Mouse (Mus musculus) ES-CJ7 (cell line): ENCODE data around the gene Mtfr1l.
"Not testable (repeated sequence)": the region's sequence is repeated elsewhere in the genome, so short reads cannot be mapped to it uniquely, and the experiment has no call there.

ENCODE experiments used
- DNase-seq: peaks from one replicate; pipeline ENCODE4 v3.0.0; 2011; ENCODE audit warnings: low read depth, low spot score

Mtfr1l gene

GRCm38 (mm10) chr4:134516981-134517380 is 18.2 kb downstream of the Mtfr1l start:
- DNase-seq = no peak

- DNase-seq = no peak
These were observed 19.6 kb downstream of the Mtfr1l start for GRCm38 (mm10) chr4:134515614-134516013.

GRCm38 (mm10) chr4:134514309-134514930 is 20.8 kb downstream of the Mtfr1l start:
- no peak for DNase-seq

GRCm38 (mm10) chr4:134512798-134513197 is 22.4 kb downstream of the Mtfr1l start:
- no peak for DNase-seq

GRCm38 (mm10) chr4:134511730-134512129 is 23.5 kb downstream of the Mtfr1l start:
- DNase-seq = no peak

GRCm38 (mm10) chr4:134510845-134511411 is 24.3 kb downstream of the Mtfr1l start, which contains the start of gene Aunip:
Gene Aunip (plus strand): TSS chr4:134510999.
- peak; percentile 88 for DNase-seq

- DNase-seq = no peak
These were observed 24.8 kb downstream of the Mtfr1l start for GRCm38 (mm10) chr4:134510396-134510795.

- no peak for DNase-seq
These were observed 28.5 kb downstream of the Mtfr1l start for GRCm38 (mm10) chr4:134506713-134507112.

GRCm38 (mm10) chr4:134505966-134506594 is 29.1 kb downstream of the Mtfr1l start:
- DNase-seq = no peak

GRCm38 (mm10) chr4:134505303-134505789 is 29.8 kb downstream of the Mtfr1l start:
- no peak for DNase-seq

- DNase-seq = no peak
These were observed 31.4 kb downstream of the Mtfr1l start for GRCm38 (mm10) chr4:134503686-134504357.

- no peak for DNase-seq
These were observed 34.1 kb downstream of the Mtfr1l start for GRCm38 (mm10) chr4:134501095-134501494.

GRCm38 (mm10) chr4:134498983-134499382 is 36.2 kb downstream of the Mtfr1l start:
- DNase-seq = not testable (repeated sequence)

- no peak for DNase-seq
These were observed 37.0 kb downstream of the Mtfr1l start for GRCm38 (mm10) chr4:134497986-134498731.

- no peak for DNase-seq
These were observed 38.0 kb downstream of the Mtfr1l start for GRCm38 (mm10) chr4:134497223-134497622.

GRCm38 (mm10) chr4:134496595-134497210 is 38.5 kb downstream of the Mtfr1l start, which contains the start of gene Paqr7:
Gene Paqr7 (plus strand): TSS chr4:134496697.
- DNase-seq = no peak

- DNase-seq = no peak
These were observed 39.7 kb downstream of the Mtfr1l start for GRCm38 (mm10) chr4:134495546-134495923.

- DNase-seq = no peak
These were observed 40.2 kb downstream of the Mtfr1l start for GRCm38 (mm10) chr4:134494780-134495545.

- not testable (repeated sequence) for DNase-seq
These were observed 41.0 kb downstream of the Mtfr1l start for GRCm38 (mm10) chr4:134494161-134494560.

- no peak for DNase-seq
These were observed 43.5 kb downstream of the Mtfr1l start for GRCm38 (mm10) chr4:134491716-134492115.
